Mouse (Mus musculus) left cerebral cortex, postnatal 10 days (tissue): ENCODE results near the gene Cma1. TPM values are rescaled to one million over a fixed set of nuclear protein-coding genes. Genes with fewer than 3 reads are reported as not detected.
"Not testable (repeated sequence)": the region's sequence is repeated elsewhere in the genome, so short reads cannot be mapped to it uniquely, and the experiment has no call there.

Experiments
- DNase-seq, 2 experiments: peaks; one replicate each; pipeline ENCODE4 v3.0.0; 2021 to 2022; ENCODE audit warnings: low spot score in 2 of 2, mixed read lengths in 1 of 2; ENCODE audit errors: extremely low spot score in 1 of 2
- intact Hi-C: fragments of 180-260 bp; cut with DNase I; formaldehyde crosslinking; loops from one replicate; pipeline ENCODE4 v1.15.1; 2025
- total RNA-seq, 2 experiments: library from RNA; stranded (reverse); gene quantifications; 2 replicates each; pipeline ENCODE4 v1.2.3; 2021

The Cma1 gene
- under 1 TPM in 1 of 2 experiments, not detected in 1; 0.43 TPM for total RNA-seq

DNA sequence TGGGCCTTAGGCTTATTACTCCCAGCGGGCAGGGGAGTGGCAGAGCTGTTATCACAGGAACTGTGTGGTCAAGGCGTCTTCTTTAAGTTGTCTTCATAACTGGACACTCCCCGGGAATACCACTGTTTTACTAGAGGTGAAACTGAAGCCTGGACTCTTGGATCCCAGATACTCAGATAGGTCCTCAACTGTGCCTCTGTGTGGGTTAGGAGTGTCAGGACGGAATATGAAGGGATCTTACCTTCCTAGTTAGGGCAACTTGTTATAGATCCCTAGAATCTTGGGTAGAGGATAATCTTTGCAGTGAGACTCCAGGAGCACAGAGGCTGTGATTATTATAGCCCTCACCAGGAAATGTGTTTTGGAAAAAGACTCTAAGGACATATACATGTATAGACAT, at the start of gene Cma1:
Cma1 (minus strand) TSS at position 101 of the 400 bp plus-strand sequence.
- DNase-seq, result no peak
- intact Hi-C loops, result loop anchor here (5.0 kb wide), 1 partner anchor 48 kb away; no protein-coding TSS in a partner anchor

DNA sequence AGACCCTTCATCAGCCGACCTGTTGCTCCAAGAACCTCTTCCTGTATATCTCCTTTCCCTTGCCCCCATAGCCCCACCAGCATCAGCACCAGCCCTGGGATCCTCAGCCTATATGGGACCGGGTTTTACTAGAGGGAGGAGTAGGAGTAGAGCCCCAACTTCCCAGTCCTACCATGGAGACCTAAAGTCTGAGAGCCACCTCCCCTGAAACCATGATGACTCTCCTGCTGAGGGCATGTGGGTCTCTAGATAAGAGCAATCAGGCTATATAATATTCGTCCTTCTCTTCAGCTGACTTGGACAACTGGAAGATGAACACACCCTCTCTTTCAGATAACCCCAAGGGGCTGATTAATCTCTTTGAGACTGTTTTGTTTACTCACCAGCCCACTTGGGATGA, 43.0 kb upstream of the Cma1 start:
- DNase-seq, intact Hi-C loops: not testable (repeated sequence)

- DNase-seq, intact Hi-C loops: not testable (repeated sequence)
Observed at GRCm38 (mm10) chr14:55963900-55964299, 19.4 kb upstream of the Cma1 start.

DNA sequence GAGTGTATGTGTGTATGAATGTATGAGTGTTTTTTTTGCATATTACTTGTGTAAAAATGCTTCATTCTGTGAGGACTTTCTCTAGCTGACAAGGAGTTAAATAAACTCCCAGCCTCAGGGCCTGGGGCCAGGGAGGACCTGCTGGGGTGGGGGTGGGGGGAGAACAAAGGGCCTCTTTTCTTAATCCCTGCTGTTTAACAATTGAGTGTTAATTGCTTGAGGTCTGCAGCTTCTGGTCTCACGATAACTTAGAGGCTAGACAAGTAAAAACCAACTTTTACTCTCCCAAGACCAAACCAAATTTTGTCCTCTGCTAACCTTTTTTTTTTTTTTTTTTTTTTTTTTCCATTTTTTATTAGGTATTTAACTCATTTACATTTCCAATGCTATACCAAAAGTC, 18.8 kb upstream of the Cma1 start:
- intact Hi-C loops, result no loop called here
- no peak for DNase-seq

DNA sequence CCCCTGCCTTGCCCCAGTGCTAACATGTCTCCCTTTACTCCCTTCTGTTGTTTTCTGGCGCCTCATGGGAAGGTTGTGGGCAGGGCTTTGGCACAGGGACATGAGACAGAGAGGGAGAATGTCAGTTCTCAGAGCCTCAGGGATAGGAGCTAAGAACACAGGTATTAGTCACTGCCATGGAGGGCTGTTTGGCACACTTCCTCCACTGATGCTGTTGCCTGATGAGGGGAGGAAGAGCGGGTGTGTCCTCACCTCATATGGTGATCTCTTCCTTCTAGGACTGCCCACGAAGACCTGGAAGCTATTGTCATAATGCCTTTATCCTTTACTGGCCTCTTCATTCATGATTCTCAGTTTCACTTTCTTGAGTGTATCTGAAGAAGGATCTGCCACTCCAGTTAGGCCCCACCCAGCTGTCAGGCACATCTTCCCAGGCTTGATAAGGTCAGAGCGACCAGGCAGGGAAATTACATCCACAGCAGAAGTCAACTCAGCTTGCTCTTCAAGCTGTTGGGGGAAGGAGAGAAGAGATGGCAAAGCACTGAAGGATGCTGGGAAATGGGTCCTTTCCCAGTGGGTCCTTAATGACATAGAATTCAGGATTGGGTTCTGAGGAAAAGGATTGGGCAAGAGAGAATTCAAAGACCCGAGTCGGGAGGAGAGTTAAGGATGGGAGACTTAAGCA, 6.0 kb upstream of the Cma1 start, which contains the start of gene Cma2:
Cma2 (plus strand) TSS at position 635 of the 685 bp plus-strand sequence.
- DNase-seq, result no peak
- intact Hi-C loops, result no loop called here

GRCm38 (mm10) chr14:55946269-55946969, 1.9 kb upstream of the Cma1 start:
- intact Hi-C loops, result no loop called here
- DNase-seq, result no peak

- intact Hi-C loops, result loop anchor here (5.0 kb wide), 1 partner anchor 49 kb away; no protein-coding TSS in a partner anchor
- no peak for DNase-seq
Observed at GRCm38 (mm10) chr14:55943601-55944000, 874 bp downstream of the Cma1 start.

DNA sequence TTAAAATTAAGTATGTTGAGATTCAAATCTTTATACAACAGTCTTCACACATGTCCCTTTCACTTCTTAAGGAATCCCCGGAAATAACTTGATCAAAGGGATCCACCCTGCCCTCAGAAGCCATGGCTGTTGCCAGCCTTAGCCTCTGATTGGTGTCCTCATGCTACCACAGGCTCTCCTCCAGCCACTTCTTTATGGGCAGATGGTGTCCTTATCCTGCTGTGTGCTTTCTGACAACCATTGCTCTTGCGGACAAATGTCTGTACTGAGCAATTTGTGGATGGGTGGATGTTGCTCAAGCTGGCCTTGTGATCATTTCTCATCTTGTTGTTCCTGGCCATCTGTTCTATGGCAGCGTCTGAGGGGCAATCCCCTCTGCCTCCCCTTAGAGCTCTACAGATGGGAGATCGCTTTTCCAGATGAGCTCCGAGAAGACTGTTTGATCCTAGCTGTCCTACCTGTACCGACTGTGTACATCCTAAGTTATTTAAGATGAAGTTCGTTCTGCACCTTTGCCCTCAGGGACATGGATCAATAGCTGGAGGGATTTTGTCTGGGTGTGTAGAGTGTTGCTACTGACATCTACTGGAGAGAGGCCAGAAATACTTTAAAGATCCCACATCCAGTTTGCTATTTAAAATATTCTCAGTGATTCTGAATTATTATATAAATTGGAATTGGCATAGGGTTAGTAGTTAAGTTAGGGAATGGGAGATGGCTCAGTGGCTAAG, 4.2 kb downstream of the Cma1 start:
- intact Hi-C loops, result loop anchor here (5.0 kb wide), 1 partner anchor 52 kb away; no protein-coding TSS in a partner anchor

GRCm38 (mm10) chr14:55933586-55933985, 10.9 kb downstream of the Cma1 start:
- peak in 1 of 2 experiments; percentile 64 for DNase-seq
- intact Hi-C loops, result no loop called here

More for the DNA sequence above, 4.2 kb downstream of the Cma1 start:
- no peak for DNase-seq

DNA sequence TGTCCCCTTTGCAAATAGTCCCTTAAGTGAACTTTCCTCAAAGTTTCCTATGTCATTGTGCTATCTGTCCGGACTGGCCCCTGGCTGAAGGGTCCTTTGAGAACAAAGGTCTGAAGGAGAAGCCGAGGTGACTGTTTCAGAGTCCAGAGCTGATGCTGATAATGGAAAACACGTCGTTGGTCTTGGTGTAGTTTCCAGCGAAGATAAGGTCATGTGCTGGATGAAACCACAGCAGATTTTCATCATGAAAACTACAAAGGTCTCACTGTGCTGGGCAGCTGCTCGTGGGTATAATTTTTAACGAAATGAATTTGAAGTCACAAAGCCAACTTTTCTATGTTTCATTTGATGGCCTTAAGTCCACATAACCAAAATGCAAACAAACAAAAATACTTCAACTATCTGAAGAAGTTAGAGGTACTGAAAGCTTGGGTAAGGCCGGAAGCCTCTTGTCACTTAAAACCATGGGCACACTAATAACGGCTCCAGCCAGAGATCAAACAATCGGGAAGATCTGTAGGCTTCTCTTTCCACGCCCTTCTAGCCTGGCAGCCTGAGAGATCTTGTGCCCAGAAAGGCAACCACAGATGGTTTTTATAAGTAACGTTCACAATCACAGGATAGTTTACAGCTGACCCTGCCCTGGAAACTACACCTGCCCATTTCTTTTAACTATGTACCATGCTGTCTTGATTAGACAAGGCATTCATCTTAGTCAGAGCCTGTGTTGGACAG, 15.0 kb downstream of the Cma1 start:
- intact Hi-C loops, result no loop called here
- DNase-seq, result no peak

DNA sequence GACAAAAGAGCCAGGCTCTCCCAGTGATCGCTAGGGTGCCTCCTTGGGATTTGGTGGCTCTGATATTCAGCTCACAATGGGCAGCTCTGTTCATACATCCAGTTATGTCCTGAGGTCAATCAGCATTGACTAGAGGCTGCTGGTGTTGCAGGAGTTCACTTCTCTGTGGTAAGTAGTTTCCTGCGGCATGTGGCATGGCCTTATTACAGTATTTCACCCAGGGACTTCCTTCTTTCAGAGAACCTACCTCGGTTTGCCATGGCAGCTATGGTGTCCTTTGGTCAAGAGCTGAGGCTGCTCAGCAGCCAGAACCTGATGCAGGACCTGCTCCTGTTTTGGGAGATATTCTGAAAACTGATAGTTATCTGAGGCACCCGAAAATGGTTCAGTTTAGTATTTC, 17.6 kb downstream of the Cma1 start:
- DNase-seq, result no peak
- intact Hi-C loops, result no loop called here

GRCm38 (mm10) chr14:55922475-55923232, 21.8 kb downstream of the Cma1 start:
- intact Hi-C loops, result no loop called here
- DNase-seq, result no peak

DNA sequence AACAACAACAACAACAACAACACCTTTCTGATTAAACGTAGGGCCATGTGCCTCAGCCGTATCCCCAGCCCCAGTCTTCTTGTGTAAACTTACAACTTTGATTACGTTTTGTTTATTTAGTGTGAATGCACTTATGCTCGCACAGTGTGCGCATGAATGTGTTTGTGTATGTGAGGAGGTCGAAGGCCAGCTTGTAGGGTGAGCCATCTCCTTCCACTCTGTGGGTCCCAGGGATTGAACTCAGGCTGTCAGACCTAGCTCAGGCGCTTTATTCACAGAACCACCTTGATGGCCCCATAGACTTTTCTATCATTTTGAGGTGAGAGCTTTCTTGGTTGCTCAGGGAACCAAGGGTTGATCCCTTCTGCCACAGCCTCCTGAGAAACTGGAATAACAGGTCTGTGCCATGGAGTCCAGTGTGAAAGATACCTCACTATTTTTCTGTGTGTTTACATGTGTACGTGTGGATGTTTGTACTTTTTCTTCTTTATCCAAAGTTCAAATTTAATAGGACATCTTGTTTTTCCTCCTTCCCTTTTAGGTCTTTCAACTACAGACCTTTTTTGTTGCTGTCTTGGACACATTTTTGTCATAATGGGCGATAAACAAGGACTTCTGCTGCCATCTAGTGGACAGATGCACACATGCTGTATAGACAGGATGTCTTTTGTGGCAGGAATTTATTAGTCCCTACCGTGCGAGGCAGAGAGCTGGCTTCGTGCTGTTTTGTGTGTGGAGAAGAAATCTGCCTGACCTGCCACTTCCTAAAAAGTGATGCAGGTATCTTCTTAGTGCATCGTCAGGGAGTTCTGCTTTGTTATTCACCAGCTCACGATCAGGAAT, 26.0 kb downstream of the Cma1 start:
- intact Hi-C loops, result loop anchor here (5.0 to 10.0 kb wide), 4 partner anchors 46 to 234 kb away; partner anchors contain the start of genes Adcy4, Ltb4r2 and Tinf2
- DNase-seq, result peak; percentile 75 to 80

DNA sequence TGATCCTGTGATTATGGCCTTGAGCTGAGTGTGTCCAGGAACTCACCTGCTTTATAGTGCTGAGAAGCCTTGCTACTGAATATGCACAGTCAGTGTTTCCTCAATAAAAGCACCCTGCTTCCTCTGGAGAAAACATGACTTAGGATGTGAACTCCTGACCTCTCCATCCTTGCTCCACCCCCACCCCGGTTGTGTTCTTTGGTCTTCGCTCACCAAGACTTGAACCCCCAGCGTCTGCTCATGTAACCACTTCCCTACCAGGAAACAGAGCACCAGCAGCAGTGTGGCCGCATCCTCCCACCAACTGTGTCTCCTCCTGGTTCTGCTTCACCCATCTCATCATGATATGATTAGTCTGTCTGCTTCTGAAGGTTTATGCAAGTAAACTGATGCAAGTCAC, 31.1 kb downstream of the Cma1 start:
- intact Hi-C loops, result loop anchor here (10.0 kb wide), 1 partner anchor 229 kb away; the partner anchor contains the start of gene Tinf2
- DNase-seq, result no peak

DNA sequence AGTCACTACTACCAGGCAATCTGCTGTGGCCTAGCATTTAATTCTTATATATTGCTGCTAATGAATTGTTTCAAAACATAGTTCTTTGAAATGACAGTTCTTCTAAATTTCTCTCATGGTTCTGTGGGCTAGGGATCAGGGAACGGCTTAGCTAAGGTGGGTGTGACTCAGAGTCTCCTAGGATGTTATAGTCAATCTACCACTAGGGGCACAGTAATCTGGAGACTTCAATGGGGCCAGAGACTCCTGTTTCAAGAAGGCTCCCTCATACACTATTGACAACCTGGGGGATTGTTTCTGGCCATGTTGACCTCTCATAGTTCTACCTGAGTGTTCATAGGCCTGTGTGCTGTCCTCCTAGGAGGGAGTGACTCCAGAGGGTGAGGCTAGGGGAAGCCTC, 39.0 kb downstream of the Cma1 start:
- DNase-seq, result no peak
- intact Hi-C loops, result no loop called here

DNA sequence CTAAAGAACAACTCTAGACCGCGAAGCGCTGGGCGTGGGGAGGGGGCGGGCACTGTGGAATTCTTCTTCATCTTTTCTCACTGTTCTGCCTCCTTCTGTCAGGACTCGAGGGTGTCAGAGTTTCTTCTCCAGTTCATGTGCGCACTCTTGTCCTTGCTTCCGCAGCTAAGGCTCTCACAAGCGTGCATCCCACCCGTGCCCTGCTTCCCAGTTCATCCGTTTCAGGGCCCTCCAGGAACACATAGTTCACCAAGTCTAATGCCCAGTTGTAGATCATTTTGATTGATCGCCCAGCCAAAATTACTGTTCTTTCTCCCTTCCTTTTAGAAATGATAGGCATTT, 44.1 kb downstream of the Cma1 start:
- DNase-seq, result no peak
- intact Hi-C loops, result no loop called here

GRCm38 (mm10) chr14:55899701-55900413, 44.6 kb downstream of the Cma1 start, which contains the start of gene Sdr39u1:
Gene Sdr39u1 (minus strand): TSS chr14:55900293.
- intact Hi-C loops, result no loop called here
- DNase-seq, result peak; percentile 88 to 93
